Mouse (Mus musculus) kidney, adult 2 months (tissue): ENCODE measurements around the gene Olfr56. TPM values are rescaled to one million over a fixed set of nuclear protein-coding genes. Genes with fewer than 3 reads are reported as not detected.
"Not testable (repeated sequence)": the region's sequence is repeated elsewhere in the genome, so short reads cannot be mapped to it uniquely, and the experiment has no call there.

Source experiments
- DNase-seq: peaks from one replicate; pipeline ENCODE4 v3.0.0; 2021
- H3K27ac ChIP-seq: fragments of 200-500 bp; 2 replicates; pipeline ENCODE4 v1.5.1; 2012; ENCODE audit warnings: low read depth, low read length, control low read depth, inconsistent platforms; ENCODE audit not compliant: insufficient read depth
- H3K27me3 ChIP-seq: fragments of 200-500 bp; replicated peaks from 2 replicates; pipeline ENCODE4 v1.6.1; 2012; ENCODE audit warnings: mild to moderate bottlenecking, moderate library complexity, low read length, inconsistent platforms; ENCODE audit not compliant: control insufficient read depth, insufficient read depth
- H3K36me3 ChIP-seq: fragments of 200-500 bp; 2 replicates; pipeline ENCODE4 v1.6.1; 2012; ENCODE audit warnings: mild to moderate bottlenecking, moderate library complexity, low read length, inconsistent platforms; ENCODE audit not compliant: control insufficient read depth, insufficient read depth
- H3K4me1 ChIP-seq: fragments of 200-500 bp; 2 replicates; pipeline ENCODE4 v1.6.1; 2011; ENCODE audit warnings: low read length; ENCODE audit not compliant: control insufficient read depth, insufficient read depth
- H3K4me3 ChIP-seq: fragments of 200-500 bp; 2 replicates; pipeline ENCODE4 v1.5.1; 2011; ENCODE audit warnings: mild to moderate bottlenecking, low read depth, low read length, control low read depth; ENCODE audit not compliant: insufficient read depth
- WGBS: fragments of 180-500 bp; shearing (Covaris S2); methylation state at CpG from one replicate; pipeline ENCODE4 v1.1.7; 2018; 5-methylcytosine and 5-hydroxymethylcytosine counted together
- polyA plus RNA-seq: library from polyadenylated mRNA; depleted of rRNA; stranded (reverse); fragments of >200 nt; gene quantifications from 2 replicates; pipeline ENCODE4 v1.2.3, GENCODE M21; 2012; rRNA removed

Olfr56 gene
- polyA plus RNA-seq, result 0.10 and 0.16 TPM in 2 replicates

DNA sequence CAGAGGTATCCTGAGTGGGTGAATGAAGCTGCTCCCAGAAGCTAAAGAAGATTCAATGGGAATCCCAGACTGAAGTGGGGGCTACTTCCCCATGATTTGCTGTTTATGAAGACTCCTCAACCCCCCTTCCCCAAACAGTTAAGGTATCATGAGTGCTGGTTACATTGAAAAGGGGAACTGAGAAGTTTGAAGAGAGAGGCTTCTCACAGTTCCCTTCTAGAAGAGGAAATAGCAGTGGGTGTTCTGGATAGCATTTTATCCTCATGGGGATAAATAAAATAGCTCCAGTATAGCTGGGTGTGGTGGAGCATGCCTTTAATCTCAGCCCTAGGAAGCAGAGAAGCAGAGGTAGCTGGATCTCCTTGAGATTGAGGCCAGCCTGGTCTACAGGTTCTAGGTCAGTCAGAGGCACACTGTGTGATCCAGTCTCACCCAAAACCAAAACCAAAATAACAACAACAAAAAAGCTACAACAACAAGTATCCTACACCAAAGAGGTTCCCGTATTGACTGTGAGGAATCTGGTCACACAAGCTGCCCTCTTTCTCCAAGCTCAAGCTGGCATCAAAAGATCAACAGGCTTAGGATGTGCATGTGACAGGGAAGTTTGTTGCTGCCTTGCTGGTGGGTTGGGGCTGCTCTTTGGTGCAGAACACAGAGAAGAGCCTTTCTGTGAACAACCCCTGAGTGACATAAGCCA, at the start of gene Olfr56:
Gene Olfr56 (plus strand): TSS at position 650 of the 700 bp plus-strand sequence.
- DNase-seq, H3K27me3 ChIP-seq, H3K4me1 ChIP-seq, H3K4me3 ChIP-seq, H3K36me3 ChIP-seq, H3K27ac ChIP-seq: not testable (repeated sequence)
- no CpG with 5 or more reads among the region's 1 CpGs for WGBS

DNA sequence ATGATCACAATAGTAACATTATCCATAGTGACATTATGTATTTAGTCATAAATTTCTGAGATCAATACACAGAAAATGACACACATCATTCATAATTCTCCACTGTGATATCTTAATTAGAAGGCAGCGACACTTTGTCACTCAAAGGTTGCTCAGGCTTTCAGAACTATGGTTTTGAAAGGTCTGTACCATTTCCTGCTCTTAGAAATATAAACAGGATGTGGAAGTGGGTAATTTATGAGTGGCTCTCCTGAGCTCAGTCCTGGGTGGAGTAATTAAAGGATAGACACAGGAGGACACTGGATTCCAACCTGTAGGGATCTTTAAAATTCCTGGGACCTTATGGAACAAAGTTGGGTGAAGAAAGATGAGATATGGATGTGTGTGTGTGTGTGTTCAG, 45.3 kb upstream of the Olfr56 start:
- not testable (repeated sequence) for H3K4me1 ChIP-seq, DNase-seq, H3K36me3 ChIP-seq, H3K27ac ChIP-seq, H3K4me3 ChIP-seq, H3K27me3 ChIP-seq
- 47% methylated on average over 1 of the region's 1 CpGs for WGBS

DNA sequence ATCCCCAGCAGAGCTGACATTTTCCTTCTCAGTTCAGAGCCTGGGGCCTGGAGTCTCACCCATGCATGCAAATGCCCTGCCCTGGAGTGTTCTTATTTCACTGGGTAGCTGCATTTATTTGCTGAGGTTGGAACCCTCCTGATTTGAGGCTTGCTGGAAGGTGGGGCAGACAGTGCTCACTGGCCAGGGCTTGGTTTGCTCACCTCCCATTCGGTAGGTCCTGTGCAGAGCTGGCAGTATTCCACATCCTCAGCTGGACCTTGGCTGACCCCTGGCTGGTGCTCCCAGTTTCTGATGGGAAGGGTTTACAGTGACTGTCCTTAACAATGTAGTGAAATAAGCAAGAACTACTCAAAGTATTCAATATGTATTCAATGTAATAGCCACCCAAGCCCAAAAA, 44.8 kb upstream of the Olfr56 start:
- H3K4me3 ChIP-seq, H3K36me3 ChIP-seq, H3K27me3 ChIP-seq, H3K4me1 ChIP-seq: not testable (repeated sequence)
- WGBS, result 7% methylated on average over 1 of the region's 1 CpGs
- H3K27ac ChIP-seq, result 0 out of 2 replicates have a peak overlapping the region, but pooled peaks have one; percentile 38
- DNase-seq, result peak; percentile 4

DNA sequence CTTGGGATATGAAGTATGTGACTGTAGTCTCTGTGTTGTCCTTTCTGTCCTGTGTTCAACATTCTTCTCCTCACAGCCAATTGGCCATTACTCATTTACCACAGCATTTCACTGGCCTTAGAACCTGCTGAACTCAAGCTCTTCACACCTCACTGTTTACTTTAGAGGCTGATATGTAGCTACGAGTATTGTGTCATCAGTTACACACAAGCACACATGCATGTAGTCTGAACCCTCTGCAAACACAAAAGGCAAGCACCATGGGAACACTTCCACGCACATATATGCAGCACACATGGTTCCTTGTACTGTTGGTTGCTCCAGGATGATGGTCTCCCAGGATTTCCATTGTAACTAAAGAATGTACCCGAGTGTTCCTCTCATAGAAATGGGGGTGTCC, 43.4 kb upstream of the Olfr56 start:
- peak; percentile 6 for DNase-seq
- not testable (repeated sequence) for H3K27ac ChIP-seq, H3K4me3 ChIP-seq, H3K27me3 ChIP-seq, H3K36me3 ChIP-seq, H3K4me1 ChIP-seq
- no CpG with 5 or more reads among the region's 3 CpGs for WGBS

DNA sequence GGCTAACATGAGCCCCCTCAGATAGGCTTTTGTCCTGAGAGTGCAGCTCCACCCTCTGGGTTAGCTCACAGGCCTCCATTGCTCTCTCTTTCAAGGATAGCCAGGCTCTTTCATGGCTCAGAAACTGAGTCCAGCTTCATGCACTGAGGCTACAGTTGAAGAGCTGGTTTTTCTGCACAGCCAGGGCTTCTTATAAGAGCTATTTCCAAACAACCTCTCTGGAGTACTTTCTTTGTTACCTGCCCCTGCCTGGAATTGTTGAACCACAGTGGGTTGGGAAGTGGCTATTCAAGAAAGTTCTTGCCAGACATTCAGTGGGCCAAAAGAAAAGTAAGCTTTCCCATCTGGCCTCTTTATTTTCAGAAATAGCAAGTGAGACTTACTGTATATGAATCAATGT, 39.4 kb upstream of the Olfr56 start:
- not testable (repeated sequence) for H3K27ac ChIP-seq, H3K36me3 ChIP-seq, DNase-seq, H3K27me3 ChIP-seq, H3K4me3 ChIP-seq, H3K4me1 ChIP-seq

DNA sequence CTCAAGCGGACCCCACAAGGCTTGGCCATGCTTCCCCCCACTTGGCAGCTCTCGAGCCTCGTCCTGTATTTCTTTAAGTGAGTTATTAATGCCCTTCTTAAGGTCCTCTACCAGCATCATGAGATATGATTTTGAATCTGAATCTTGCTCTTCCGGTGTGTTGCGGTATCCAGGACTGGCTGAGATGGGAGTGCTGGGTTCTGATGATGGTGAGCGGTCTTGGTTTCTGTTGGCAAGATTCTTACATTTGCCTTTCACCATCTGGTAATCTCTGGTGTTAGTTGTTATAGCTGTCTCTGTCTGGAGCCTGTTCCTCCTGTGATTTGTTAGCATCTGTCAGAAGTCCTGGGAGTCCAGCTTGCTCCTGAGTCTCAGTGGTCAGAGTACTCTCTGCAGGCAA, 32.6 kb upstream of the Olfr56 start, which contains the start of gene Psme2b:
Gene Psme2b (minus strand): TSS at position 101 of the 400 bp plus-strand sequence.
- not testable (repeated sequence) for DNase-seq, H3K4me3 ChIP-seq, H3K27me3 ChIP-seq, H3K4me1 ChIP-seq, H3K27ac ChIP-seq, H3K36me3 ChIP-seq
- WGBS, result 91% methylated on average over 6 of the region's 6 CpGs

DNA sequence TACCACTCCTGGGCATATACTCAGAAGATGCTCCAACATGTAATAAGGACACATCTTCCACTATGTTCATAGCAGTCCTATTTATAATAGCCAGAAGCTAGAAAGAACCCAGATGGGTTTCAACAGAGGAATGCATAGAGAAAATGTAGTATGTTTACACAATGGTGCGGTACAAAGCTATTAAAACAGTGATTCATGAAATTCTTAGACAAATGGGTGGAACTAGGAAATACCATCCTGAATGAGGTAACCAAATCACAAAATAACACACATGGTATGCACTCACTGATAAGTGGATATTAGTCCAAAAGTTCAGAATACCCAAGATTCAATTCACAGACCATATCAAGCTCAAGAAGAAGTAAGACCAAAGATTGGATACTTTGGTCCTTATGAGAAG, 4.0 kb upstream of the Olfr56 start:
- not testable (repeated sequence) for H3K4me1 ChIP-seq, H3K27me3 ChIP-seq
- WGBS, result no CpG with 5 or more reads among the region's 1 CpGs

DNA sequence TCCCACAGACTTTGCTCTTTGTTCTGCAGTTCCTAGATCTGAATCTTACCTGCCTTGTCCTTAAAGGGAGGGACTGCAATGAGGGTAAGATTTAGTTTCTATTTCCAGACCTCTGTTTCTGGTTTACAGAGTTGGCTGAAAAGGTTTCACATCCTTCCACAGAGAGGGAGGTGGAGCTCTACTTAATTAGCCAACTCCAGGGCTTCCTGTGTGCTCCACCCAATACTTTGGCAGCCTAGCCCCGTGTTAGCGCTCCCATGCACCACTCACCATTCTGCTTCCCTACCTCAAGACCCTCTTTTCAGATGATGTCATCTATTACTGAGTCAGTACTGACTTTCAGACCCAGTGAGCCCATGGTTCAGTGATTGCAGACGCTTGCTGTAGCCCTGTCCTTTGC, 562 bp downstream of the Olfr56 start, which contains the start of gene 9930111J21Rik1:
Gene 9930111J21Rik1 (minus strand): TSS at position 148 of the 400 bp plus-strand sequence.
- H3K27ac ChIP-seq, DNase-seq, H3K4me1 ChIP-seq, H3K27me3 ChIP-seq, H3K36me3 ChIP-seq, H3K4me3 ChIP-seq: not testable (repeated sequence)
- no CpG with 5 or more reads among the region's 3 CpGs for WGBS

More for the DNA sequence above, 4.0 kb upstream of the Olfr56 start:
- not testable (repeated sequence) for H3K4me3 ChIP-seq, DNase-seq, H3K27ac ChIP-seq, H3K36me3 ChIP-seq

DNA sequence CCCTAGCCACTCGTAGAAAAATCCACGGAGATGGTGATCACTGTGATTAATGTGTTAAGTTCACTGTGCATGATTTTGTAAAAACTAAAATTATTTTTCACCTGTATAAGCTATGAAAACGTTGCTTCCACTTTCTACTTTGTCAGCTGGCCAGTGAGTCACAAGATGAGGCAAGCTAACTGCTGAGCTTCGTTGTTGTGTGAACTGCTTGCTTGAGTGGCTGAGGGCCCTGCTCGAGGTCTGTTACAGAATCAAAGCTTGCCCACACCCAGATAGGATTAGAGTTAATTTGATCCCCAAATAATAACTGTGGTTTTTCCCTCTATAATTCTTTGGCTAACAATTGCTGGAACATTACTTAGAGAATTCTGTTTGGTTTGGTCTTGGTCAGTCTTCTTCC, 1.4 kb downstream of the Olfr56 start:
- not testable (repeated sequence) for H3K36me3 ChIP-seq, H3K27ac ChIP-seq, H3K4me3 ChIP-seq, DNase-seq, H3K27me3 ChIP-seq, H3K4me1 ChIP-seq
- WGBS, result no CpG with 5 or more reads among the region's 5 CpGs

DNA sequence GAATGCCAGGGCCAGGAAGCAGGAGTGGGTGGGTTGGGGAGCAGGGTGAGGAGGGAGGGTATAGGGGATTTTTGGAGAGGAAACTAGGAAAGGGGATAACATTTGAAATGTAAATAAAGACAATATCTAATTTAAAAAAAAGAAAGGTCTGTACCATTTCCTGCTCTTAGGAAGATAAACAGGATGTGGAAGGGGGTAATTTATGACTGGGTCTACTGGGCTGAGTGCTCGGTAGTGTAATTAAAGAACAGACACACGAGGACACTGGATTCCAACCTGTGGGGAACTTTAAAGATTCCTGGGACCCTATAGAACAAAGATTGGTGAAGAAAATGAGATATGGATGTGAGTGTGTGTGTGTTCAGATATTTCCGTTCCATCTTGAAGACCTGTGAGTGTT, 4.2 kb downstream of the Olfr56 start:
- H3K36me3 ChIP-seq, H3K27ac ChIP-seq, DNase-seq, H3K4me3 ChIP-seq, H3K4me1 ChIP-seq, H3K27me3 ChIP-seq: not testable (repeated sequence)
- no CpG with 5 or more reads among the region's 3 CpGs for WGBS

DNA sequence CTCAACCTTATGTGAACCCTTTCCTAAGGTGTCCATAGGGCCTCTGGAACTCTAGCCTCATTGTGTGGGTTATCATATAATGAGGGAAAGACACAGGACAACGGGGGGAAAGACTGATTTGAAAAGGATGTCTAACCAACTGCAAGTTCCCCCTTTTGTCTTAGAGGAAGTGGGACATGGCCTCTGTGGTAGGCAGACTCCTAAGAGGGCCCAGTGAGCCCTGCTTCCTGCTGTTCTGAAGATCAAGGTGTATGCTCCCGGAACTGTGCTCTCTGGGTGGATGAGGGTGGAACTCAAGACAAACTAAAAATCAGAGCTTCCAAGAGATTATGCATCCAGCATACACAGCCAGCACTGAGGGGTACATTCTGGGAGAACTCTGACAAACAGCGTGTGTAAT, 9.5 kb downstream of the Olfr56 start:
- not testable (repeated sequence) for H3K36me3 ChIP-seq, H3K27me3 ChIP-seq, DNase-seq, H3K4me1 ChIP-seq, H3K27ac ChIP-seq, H3K4me3 ChIP-seq
- WGBS, result 77% methylated on average over 2 of the region's 3 CpGs
